In the genomic region with DNA sequence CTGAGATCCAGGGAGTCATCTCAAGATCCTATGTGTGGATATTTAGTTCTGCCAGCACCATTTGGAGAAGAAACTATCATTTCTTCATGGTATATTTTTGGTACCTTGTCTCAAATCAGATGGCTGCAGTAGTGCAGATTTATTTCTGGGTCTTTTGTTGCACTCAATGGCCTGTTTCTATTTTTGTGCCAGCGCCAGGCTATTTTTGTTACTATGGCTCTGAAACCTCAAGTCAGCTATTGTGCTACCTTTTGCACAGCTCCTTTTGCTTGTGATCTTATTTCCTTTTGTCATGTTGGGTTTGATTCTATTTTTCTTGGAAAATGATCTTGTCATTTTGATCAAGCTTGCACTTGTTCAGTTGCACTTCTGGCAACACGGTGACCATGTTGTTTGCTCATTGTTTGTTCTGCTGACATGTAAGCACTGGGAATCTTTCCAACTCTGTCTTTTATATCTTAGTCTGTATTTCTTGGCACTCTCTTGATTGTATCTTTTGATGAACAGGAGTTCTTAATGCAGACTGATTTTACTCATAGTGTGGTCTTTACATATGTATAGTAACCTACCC, we compare ENCODE assay signal across 24 mouse cellular contexts.
DNase-seq lines count a peak whose midpoint lies in the region; ATAC-seq and TF ChIP-seq lines count a peak whose summit lies in the region.
"Had no signal": no experiment of that assay in that cellular context is flagged by ENCODE, and none has a peak within 500 bp of the region (broad histone marks: within the 10 kb centered on the region; RNA-seq: fewer than 3 reads in every experiment).

No protein-coding gene starts in this region.

- H3K36me3 ChIP-seq in embryonic facial prominence, embryonic 14.5 days (ENCODE audit: control insufficient read depth, insufficient read depth, low read length) = no peaks in the 10 kb centered on the region
- H3K36me3 ChIP-seq in embryonic facial prominence, embryonic 10.5 days (replicated peaks) = no peaks in the 10 kb centered on the region
- H3K36me3 ChIP-seq in heart, embryonic 10.5 days = no peaks in the 10 kb centered on the region
- H3K36me3 ChIP-seq in heart, postnatal 0 days (replicated peaks; ENCODE audit: control insufficient read depth, insufficient read depth, low read length) = no peaks in the 10 kb centered on the region
- H3K36me3 ChIP-seq: hindbrain, embryonic 15.5 days; limb, embryonic 13.5 days; liver, embryonic 12.5 days; midbrain, embryonic 13.5 days; stomach, embryonic 15.5 days had no signal

- 73% methylated on average over 2 of the region's 2 CpGs for WGBS in embryonic facial prominence, embryonic 14.5 days
- 95% methylated on average over 2 of the region's 2 CpGs for WGBS in embryonic facial prominence, embryonic 10.5 days
- WGBS in heart, embryonic 10.5 days = 68% methylated on average over 2 of the region's 2 CpGs
- WGBS in heart, postnatal 0 days = 32% methylated on average over 2 of the region's 2 CpGs

- no peak overlapping the region for H3K4me2 ChIP-seq in embryonic facial prominence, embryonic 14.5 days (ENCODE audit: low read depth, low read length)
- 0 out of 2 replicates have a peak overlapping the region, but pooled peaks have one; percentile 18 for H3K4me2 ChIP-seq in heart, postnatal 0 days (ENCODE audit: low read depth, low read length)
- H3K4me2 ChIP-seq: hindbrain, embryonic 15.5 days; limb, embryonic 13.5 days; liver, embryonic 12.5 days; midbrain, embryonic 13.5 days; stomach, embryonic 15.5 days had no signal

- DNase-seq in embryonic facial prominence, embryonic 14.5 days (ENCODE audit: low spot score) = peak; percentile 51
- DNase-seq in embryonic facial prominence, embryonic 10.5 days (ENCODE audit: low spot score) = no peak
- peak; percentile 3 for DNase-seq in adipocyte (ENCODE audit: low spot score)
- DNase-seq in heart, embryonic 10.5 days (ENCODE audit: low spot score) = no peak
- DNase-seq in heart, postnatal 0 days (ENCODE audit: low spot score) = no peak
- no peak for DNase-seq in left cerebral cortex, postnatal 4 days
- no peak for DNase-seq in adrenal gland, postnatal 25 days
- DNase-seq in neural tube, embryonic 10.5 days (ENCODE audit: extremely low spot score, low spot score) = no peak
- DNase-seq: adrenal gland, postnatal 10 days; cerebellum, adult 11 months; cerebellum, adult 9-11 months; gastrocnemius, postnatal 14 days; kidney, adult 8-10 months; kidney, postnatal 25 days; layer of hippocampus, postnatal 36 days; lung, adult 2 months; thymus, adult 18-20 months; thymus, postnatal 36 days had no signal

- no peaks in the 10 kb centered on the region for H3K4me1 ChIP-seq in embryonic facial prominence, embryonic 14.5 days (ENCODE audit: control insufficient read depth, insufficient read depth, low read length)
- no peaks in the 10 kb centered on the region for H3K4me1 ChIP-seq in embryonic facial prominence, embryonic 10.5 days
- peaks cover 4% of the 10 kb centered on the region; the same call in 1 of the 2 replicates for H3K4me1 ChIP-seq in heart, embryonic 10.5 days
- H3K4me1 ChIP-seq in heart, postnatal 0 days (ENCODE audit: control insufficient read depth, insufficient read depth) = peaks cover 5% of the 10 kb centered on the region; the same call in 1 of the 2 replicates
- H3K4me1 ChIP-seq: hindbrain, embryonic 15.5 days; limb, embryonic 13.5 days; liver, embryonic 12.5 days; midbrain, embryonic 13.5 days; stomach, embryonic 15.5 days had no signal

- no peaks in the 10 kb centered on the region for H3K9me3 ChIP-seq in embryonic facial prominence, embryonic 14.5 days (ENCODE audit: control insufficient read depth, low read length)
- H3K9me3 ChIP-seq in embryonic facial prominence, embryonic 10.5 days = no peaks in the 10 kb centered on the region
- H3K9me3 ChIP-seq in heart, embryonic 10.5 days = no peaks in the 10 kb centered on the region
- H3K9me3 ChIP-seq in heart, postnatal 0 days (replicated peaks; ENCODE audit: control insufficient read depth, low read length) = no peaks in the 10 kb centered on the region
- H3K9me3 ChIP-seq: hindbrain, embryonic 15.5 days; limb, embryonic 13.5 days; liver, embryonic 12.5 days; midbrain, embryonic 13.5 days; stomach, embryonic 15.5 days had no signal

- no peaks in the 10 kb centered on the region for H3K27me3 ChIP-seq in embryonic facial prominence, embryonic 14.5 days (replicated peaks; ENCODE audit: control insufficient read depth, insufficient read depth, low read length)
- no peaks in the 10 kb centered on the region for H3K27me3 ChIP-seq in embryonic facial prominence, embryonic 10.5 days (replicated peaks; ENCODE audit: low read depth, poor library complexity, severe bottlenecking)
- no peaks in the 10 kb centered on the region for H3K27me3 ChIP-seq in heart, embryonic 10.5 days (ENCODE audit: insufficient read depth, poor library complexity, severe bottlenecking)
- no peaks in the 10 kb centered on the region for H3K27me3 ChIP-seq in heart, postnatal 0 days (ENCODE audit: control insufficient read depth, insufficient read depth, low read length)
- H3K27me3 ChIP-seq: hindbrain, embryonic 15.5 days; limb, embryonic 13.5 days; liver, embryonic 12.5 days; midbrain, embryonic 13.5 days; stomach, embryonic 15.5 days had no signal

- intact Hi-C loops in left cerebral cortex, postnatal 4 days (cut with DNase I) = no loop called here

- no peak overlapping the region for H3K27ac ChIP-seq in embryonic facial prominence, embryonic 14.5 days (replicated peaks; ENCODE audit: low read depth, low read length)
- H3K27ac ChIP-seq in embryonic facial prominence, embryonic 10.5 days (replicated peaks) = no peak overlapping the region
- peak overlapping the region; percentile 56; the same call in 1 of the 2 replicates for H3K27ac ChIP-seq in heart, embryonic 10.5 days
- H3K27ac ChIP-seq in heart, postnatal 0 days (ENCODE audit: low read depth) = peak overlapping the region; percentile 43
- H3K27ac ChIP-seq: hindbrain, embryonic 15.5 days; limb, embryonic 13.5 days; liver, embryonic 12.5 days; midbrain, embryonic 13.5 days; stomach, embryonic 15.5 days had no signal

- no peak overlapping the region for H3K4me3 ChIP-seq in embryonic facial prominence, embryonic 14.5 days (ENCODE audit: low read depth, low read length)
- H3K4me3 ChIP-seq in embryonic facial prominence, embryonic 10.5 days = no peak overlapping the region
- H3K4me3 ChIP-seq in heart, embryonic 10.5 days = no peak overlapping the region
- H3K4me3 ChIP-seq in heart, postnatal 0 days (ENCODE audit: low read depth, low read length) = no peak overlapping the region
- H3K4me3 ChIP-seq: hindbrain, embryonic 15.5 days; limb, embryonic 13.5 days; liver, embryonic 12.5 days; midbrain, embryonic 13.5 days; stomach, embryonic 15.5 days had no signal

- TF ChIP-seq CTCF in heart, postnatal 0 days (IDR thresholded peaks at IDR 0.05; ENCODE audit: low read depth) = no peak

- no peak overlapping the region for H3K9ac ChIP-seq in embryonic facial prominence, embryonic 14.5 days (ENCODE audit: low read depth, low read length)
- no peak overlapping the region for H3K9ac ChIP-seq in heart, postnatal 0 days (replicated peaks; ENCODE audit: low read depth, low read length)
- H3K9ac ChIP-seq: hindbrain, embryonic 15.5 days; limb, embryonic 13.5 days; liver, embryonic 12.5 days; midbrain, embryonic 13.5 days; stomach, embryonic 15.5 days had no signal

- TF ChIP-seq EP300 in heart, postnatal 0 days (IDR thresholded peaks at IDR 0.05; ENCODE audit: low read depth) = no peak

- ATAC-seq in embryonic facial prominence, embryonic 14.5 days (ENCODE audit: low read depth) = peak; percentile 57; the same call in 1 of the 2 replicates
- no peak for ATAC-seq in heart, postnatal 0 days (ENCODE audit: insufficient read depth, low read depth)
- ATAC-seq: activated CD4-positive, CD25-positive, alpha-beta regulatory T cell, adult 4 months; liver, embryonic 12.5 days; midbrain, embryonic 13.5 days had no signal

Comparison
In these comparisons a context has a peak if more than half of its experiments do, and no peak if none do; other contexts are left out.
1. DNase-seq: peak in embryonic facial prominence, embryonic 14.5 days (single experiment) and adipocyte (single experiment); none in embryonic facial prominence, embryonic 10.5 days (single experiment), heart, embryonic 10.5 days (single experiment), heart, postnatal 0 days (single experiment), left cerebral cortex, postnatal 4 days (single experiment), adrenal gland, postnatal 25 days (single experiment) and neural tube, embryonic 10.5 days (single experiment).
2. H3K27ac ChIP-seq: peak in heart, embryonic 10.5 days (single experiment) and heart, postnatal 0 days (single experiment); none in embryonic facial prominence, embryonic 14.5 days (single experiment) and embryonic facial prominence, embryonic 10.5 days (single experiment).